Mouse (Mus musculus) macrophage (primary cell): ENCODE results near the gene Map1lc3b. TPM values are rescaled to one million over a fixed set of nuclear protein-coding genes. Genes with fewer than 3 reads are reported as not detected.

Experiments used
- H3K27ac ChIP-seq: fragments of 350-480 bp; formaldehyde crosslinking; 2 replicates; pipeline ENCODE4 v1.9.0; 2021
- H3K36me3 ChIP-seq: fragments of 350-480 bp; formaldehyde crosslinking; 2 replicates; pipeline ENCODE4 v1.9.0; 2021; ENCODE audit errors: inconsistent target
- H3K4me3 ChIP-seq: fragments of 350-480 bp; formaldehyde crosslinking; 2 replicates; pipeline ENCODE4 v1.9.0; 2021; ENCODE audit errors: inconsistent target
- H3K79me2 ChIP-seq: fragments of 350-480 bp; formaldehyde crosslinking; 2 replicates; pipeline ENCODE4 v1.9.0; 2021; ENCODE audit errors: inconsistent target
- WGBS: methylation state at CpG from one replicate; pipeline ENCODE4 v1.1.7; 2026; ENCODE audit warnings: inconsistent platforms; ENCODE audit not compliant: missing documents; 5-methylcytosine and 5-hydroxymethylcytosine counted together
- polyA plus RNA-seq: library from polyadenylated mRNA; stranded (reverse); fragments of 250-400 nt; gene quantifications from 3 replicates; pipeline ENCODE4 v1.2.4, GENCODE M21; 2018; ENCODE audit warnings: inconsistent platforms
- total RNA-seq, 78 experiments: library from RNA; depleted of rRNA; stranded (reverse); fragments of 250-400 nt; gene quantifications; 1 replicate in 9 of 78; 2 replicates in 24 of 78; 3 replicates in 43 of 78; 4 replicates in 2 of 78; pipeline ENCODE4 v1.2.4; 2018; ENCODE audit warnings: inconsistent platforms in 56 of 78

Map1lc3b gene
- total RNA-seq (2018; cell fraction: chromatin; rRNA removed): 10 to 100 TPM; 36.1 to 89.7 (median 52.6) TPM
- total RNA-seq (2018; cell fraction: cytosol; rRNA removed): 100 to 1,000 TPM in 13 of 26 experiments, 10 to 100 TPM in 13; 74.3 to 164 (median 102) TPM
- 10 to 100 TPM; 40.1 to 92.9 (median 52.1) TPM for total RNA-seq (2018; cell fraction: nucleus; rRNA removed)
- 97.3 to 168 TPM (median 103 TPM) in 3 replicates for polyA plus RNA-seq

DNA sequence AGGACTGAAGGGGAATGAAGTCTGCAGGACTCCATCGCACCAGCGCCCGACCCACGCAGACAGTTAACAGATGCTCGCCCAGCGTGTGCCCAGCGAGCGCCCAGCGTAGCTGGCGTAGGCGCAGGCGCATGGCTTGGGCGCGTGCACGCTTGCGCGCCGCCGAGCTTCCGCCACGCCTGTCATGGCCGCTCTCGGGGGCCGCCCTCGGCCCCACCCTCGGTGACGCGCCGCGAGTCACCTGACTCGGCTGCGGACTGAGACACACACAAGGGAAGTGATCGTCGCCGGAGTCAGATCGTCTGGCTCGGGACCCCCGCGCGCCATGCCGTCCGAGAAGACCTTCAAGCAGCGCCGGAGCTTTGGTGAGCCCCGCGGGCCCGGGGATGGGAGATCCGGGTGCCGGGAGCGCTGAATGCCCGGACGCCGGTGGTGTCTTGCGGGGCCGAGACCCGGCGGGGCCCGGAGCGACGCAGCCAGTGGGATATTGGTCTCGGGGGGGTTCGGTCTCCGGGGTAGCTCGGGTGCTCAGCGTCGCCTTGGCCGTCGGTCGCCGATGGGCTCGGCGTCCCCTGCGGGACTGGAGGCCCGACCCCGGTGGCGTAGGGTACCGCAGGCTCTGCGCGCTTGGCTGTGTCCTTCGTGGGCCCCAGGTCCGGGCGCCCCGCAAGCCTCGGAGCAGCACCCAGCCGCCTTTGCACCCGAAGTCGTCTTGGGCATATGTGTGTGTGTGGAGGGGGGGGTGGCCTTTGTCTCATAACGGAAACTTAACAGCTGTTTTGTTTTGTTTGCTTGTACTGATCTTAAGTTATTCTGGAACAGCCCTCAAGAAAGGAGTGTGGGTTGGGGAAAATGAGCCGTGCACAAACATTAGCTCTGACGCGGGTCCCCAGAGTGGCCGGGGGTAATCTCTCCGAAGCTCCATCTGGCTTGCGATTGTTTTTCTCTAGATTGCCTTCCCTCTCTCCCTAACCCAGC is at the start of gene Map1lc3b:
Gene Map1lc3b (plus strand): TSS at position 159 of the 975 bp plus-strand sequence.
- peaks cover 22% of the 10 kb centered on the region for H3K36me3 ChIP-seq
- peak within 1 kb of the TSS; percentile 94 for H3K4me3 ChIP-seq
- peak within 1 kb of the TSS; percentile 43 for H3K27ac ChIP-seq
- under 1% methylated on average over 93 of the region's 94 CpGs for WGBS
- peaks cover 49% of the 10 kb centered on the region for H3K79me2 ChIP-seq

- WGBS: 71% methylated on average over 19 of the region's 19 CpGs
- no peaks in the 10 kb centered on the region for H3K79me2 ChIP-seq
- H3K27ac ChIP-seq: no peak overlapping the region
- no peaks in the 10 kb centered on the region for H3K36me3 ChIP-seq
- H3K4me3 ChIP-seq: no peak overlapping the region
These were observed 48.3 kb upstream of the Map1lc3b start for GRCm38 (mm10) chr8:121541862-121542261.

GRCm38 (mm10) chr8:121542901-121543300 is 47.3 kb upstream of the Map1lc3b start:
- H3K79me2 ChIP-seq: no peaks in the 10 kb centered on the region
- H3K27ac ChIP-seq: no peak overlapping the region
- no peaks in the 10 kb centered on the region for H3K36me3 ChIP-seq
- H3K4me3 ChIP-seq: no peak overlapping the region
- WGBS: 80% methylated on average over 13 of the region's 13 CpGs

- no peaks in the 10 kb centered on the region for H3K79me2 ChIP-seq
- H3K36me3 ChIP-seq: no peaks in the 10 kb centered on the region
- 86% methylated on average over 12 of the region's 12 CpGs for WGBS
- H3K4me3 ChIP-seq: no peak within 1 kb of the TSS
- no peak within 1 kb of the TSS for H3K27ac ChIP-seq
These were observed 45.8 kb upstream of the Map1lc3b start, which contains the start of gene 1700018B08Rik for GRCm38 (mm10) chr8:121544276-121544785. 1700018B08Rik (minus strand) TSS chr8:121544320.

GRCm38 (mm10) chr8:121544936-121545335 is 45.2 kb upstream of the Map1lc3b start:
- H3K4me3 ChIP-seq: no peak overlapping the region
- H3K27ac ChIP-seq: no peak overlapping the region
- H3K36me3 ChIP-seq: no peaks in the 10 kb centered on the region
- WGBS: 83% methylated on average over 11 of the region's 11 CpGs
- no peaks in the 10 kb centered on the region for H3K79me2 ChIP-seq

DNA sequence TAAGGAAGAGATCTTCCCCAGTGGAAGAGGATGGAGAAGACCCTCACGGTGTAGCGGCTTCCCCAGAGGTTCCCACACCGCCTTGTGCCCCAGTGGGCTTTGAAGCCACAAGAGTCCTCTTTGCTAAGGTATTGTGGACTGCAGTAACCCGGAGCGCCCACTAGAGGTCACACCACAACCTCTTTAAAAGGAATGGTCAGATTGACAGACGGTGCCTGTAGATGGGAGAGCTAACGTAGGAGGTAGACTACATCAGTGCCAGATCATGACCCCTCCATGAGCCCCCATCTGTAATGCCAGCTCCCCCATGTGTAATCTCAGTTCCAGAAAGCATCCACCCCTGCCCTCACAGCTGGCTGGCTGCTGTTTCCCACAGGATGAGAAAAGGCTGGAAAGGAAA is 43.0 kb upstream of the Map1lc3b start:
- H3K79me2 ChIP-seq: no peaks in the 10 kb centered on the region
- WGBS: 6% methylated on average over 6 of the region's 7 CpGs
- no peak overlapping the region for H3K4me3 ChIP-seq
- no peak overlapping the region for H3K27ac ChIP-seq
- no peaks in the 10 kb centered on the region; the same call in 1 of the 2 replicates for H3K36me3 ChIP-seq

- WGBS: 85% methylated on average over 5 of the region's 6 CpGs
- no peaks in the 10 kb centered on the region; the same call in 1 of the 2 replicates for H3K36me3 ChIP-seq
- no peak overlapping the region for H3K27ac ChIP-seq
- H3K79me2 ChIP-seq: no peaks in the 10 kb centered on the region
- H3K4me3 ChIP-seq: no peak overlapping the region
These were observed 40.1 kb upstream of the Map1lc3b start for GRCm38 (mm10) chr8:121550056-121550455.

- H3K27ac ChIP-seq: no peak overlapping the region
- no peaks in the 10 kb centered on the region; the same call in 1 of the 2 replicates for H3K36me3 ChIP-seq
- H3K4me3 ChIP-seq: no peak overlapping the region
- H3K79me2 ChIP-seq: no peaks in the 10 kb centered on the region
- 93% methylated on average over 23 of the region's 24 CpGs for WGBS
These were observed 38.8 kb upstream of the Map1lc3b start for GRCm38 (mm10) chr8:121551065-121551985.

GRCm38 (mm10) chr8:121552506-121552905 is 37.7 kb upstream of the Map1lc3b start:
- Histone ChIP-seq H3K27ac (no peak overlapping the region), H3K4me3 (no peak overlapping the region), H3K79me2 (no peaks in the 10 kb centered on the region), H3K36me3 (no peaks in the 10 kb centered on the region; the same call in 1 of the 2 replicates)
- WGBS: 88% methylated on average over 8 of the region's 9 CpGs

GRCm38 (mm10) chr8:121553831-121554475 is 36.2 kb upstream of the Map1lc3b start:
- 93% methylated on average over 31 of the region's 32 CpGs for WGBS
- no peak overlapping the region for H3K27ac ChIP-seq
- H3K79me2 ChIP-seq: no peaks in the 10 kb centered on the region
- no peak overlapping the region for H3K4me3 ChIP-seq
- no peaks in the 10 kb centered on the region; the same call in 1 of the 2 replicates for H3K36me3 ChIP-seq

DNA sequence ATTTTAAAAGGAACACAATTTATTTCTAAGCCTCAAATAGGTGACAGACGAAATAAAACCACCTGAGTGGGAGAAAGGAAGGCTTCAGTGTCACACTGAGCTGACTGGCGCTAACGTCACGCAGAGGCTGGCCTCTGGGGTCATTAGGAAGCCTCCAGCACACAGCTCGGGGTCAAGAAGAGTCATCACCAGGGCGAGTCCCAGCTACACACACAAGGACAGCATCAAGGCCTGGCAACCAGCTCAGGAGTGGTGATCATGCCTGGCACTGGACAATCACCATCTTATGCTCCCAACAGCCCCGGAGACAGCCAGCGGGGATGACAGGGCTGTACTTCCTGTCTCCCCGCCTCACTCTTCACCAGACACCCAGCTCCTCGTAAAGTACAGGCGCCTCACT is 32.4 kb upstream of the Map1lc3b start:
- no peak overlapping the region for H3K4me3 ChIP-seq
- 98% methylated on average over 10 of the region's 11 CpGs for WGBS
- no peaks in the 10 kb centered on the region for H3K79me2 ChIP-seq
- no peak overlapping the region for H3K27ac ChIP-seq
- peaks cover 5% of the 10 kb centered on the region; the same call in 1 of the 2 replicates for H3K36me3 ChIP-seq

DNA sequence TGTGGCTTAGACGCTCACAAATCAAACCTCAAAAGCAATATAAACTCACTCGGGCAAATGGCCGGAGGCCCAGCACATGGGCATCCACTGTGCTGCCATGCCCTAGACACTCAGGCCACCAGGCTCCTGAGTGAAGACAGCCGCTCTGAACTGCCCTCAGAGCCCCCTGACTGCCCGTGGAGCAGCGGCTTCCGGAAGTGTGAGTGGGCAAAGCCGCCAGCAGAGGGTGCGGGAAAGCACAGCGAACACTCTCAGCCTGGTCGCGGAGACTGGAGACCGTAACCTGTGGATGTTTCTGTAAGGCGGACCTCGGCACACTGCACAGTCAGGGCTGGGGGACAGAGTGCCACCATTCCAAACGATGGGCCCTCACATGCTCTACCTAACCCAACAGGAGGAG is 31.6 kb upstream of the Map1lc3b start:
- H3K79me2 ChIP-seq: no peaks in the 10 kb centered on the region
- 93% methylated on average over 16 of the region's 16 CpGs for WGBS
- peaks cover 5% of the 10 kb centered on the region; the same call in 1 of the 2 replicates for H3K36me3 ChIP-seq
- H3K27ac ChIP-seq: no peak overlapping the region
- H3K4me3 ChIP-seq: no peak overlapping the region

GRCm38 (mm10) chr8:121559801-121560200 is 30.4 kb upstream of the Map1lc3b start:
- Histone ChIP-seq H3K79me2 (no peaks in the 10 kb centered on the region), H3K27ac (no peak overlapping the region), H3K4me3 (no peak overlapping the region), H3K36me3 (0 out of 2 replicates have a peak, but pooled peaks cover 5% of the 10 kb centered on the region)
- 93% methylated on average over 12 of the region's 12 CpGs for WGBS
